Mouse (Mus musculus): ENCODE measurements around the gene Gm11549.

- TF ChIP-seq POLR2A (IDR thresholded peaks at IDR 0.05; ENCODE audit: low read depth, low read length), result no peak
- TF ChIP-seq EP300 (IDR thresholded peaks at IDR 0.05; ENCODE audit: low read length), result no peak
- TF ChIP-seq CTCF (conservative IDR thresholded peaks at IDR 0.05 in 1 of 2, IDR thresholded peaks at IDR 0.05 in 1 of 2; ENCODE audit: low read depth in 2 of 2, low read length in 2 of 2), result no peak
- no peak for TF ChIP-seq NRF1 (IDR thresholded peaks at IDR 0.05; ENCODE audit: low read depth, low read length)
- TF ChIP-seq MXI1 (IDR thresholded peaks at IDR 0.05; ENCODE audit: low read depth, low read length), result no peak
- no peak for TF ChIP-seq MAFK (IDR thresholded peaks at IDR 0.05; ENCODE audit: insufficient replicate concordance, low read length)
- TF ChIP-seq MYC (IDR thresholded peaks at IDR 0.05; ENCODE audit: low read depth, low read length), result no peak
- TF ChIP-seq CHD2 (IDR thresholded peaks at IDR 0.05; ENCODE audit: low read length), result no peak
- no peak for TF ChIP-seq E2F4 (IDR thresholded peaks at IDR 0.05; ENCODE audit: insufficient replicate concordance, low read depth, low read length)
- TF ChIP-seq GABPA (IDR thresholded peaks at IDR 0.05; ENCODE audit: insufficient replicate concordance, low read depth, low read length), result no peak
- no peak for TF ChIP-seq ETS1 (conservative IDR thresholded peaks at IDR 0.05; ENCODE audit: low read depth, low read length)
- no peak for TF ChIP-seq MAZ (IDR thresholded peaks at IDR 0.05; ENCODE audit: low read depth, low read length)
- TF ChIP-seq ZNF384 (IDR thresholded peaks at IDR 0.05; ENCODE audit: low read depth, low read length), result no peak
- TF ChIP-seq POLR2AphosphoS2 (IDR thresholded peaks at IDR 0.05; ENCODE audit: low read depth, low read length), result no peak
These were observed 34.7 kb downstream of the Gm11549 start for GRCm38 (mm10) chr3:36486881-36487280.

Data from CH12.LX (cell line).